ENCODE assay signal across 25 mouse cellular contexts in the genomic region with DNA sequence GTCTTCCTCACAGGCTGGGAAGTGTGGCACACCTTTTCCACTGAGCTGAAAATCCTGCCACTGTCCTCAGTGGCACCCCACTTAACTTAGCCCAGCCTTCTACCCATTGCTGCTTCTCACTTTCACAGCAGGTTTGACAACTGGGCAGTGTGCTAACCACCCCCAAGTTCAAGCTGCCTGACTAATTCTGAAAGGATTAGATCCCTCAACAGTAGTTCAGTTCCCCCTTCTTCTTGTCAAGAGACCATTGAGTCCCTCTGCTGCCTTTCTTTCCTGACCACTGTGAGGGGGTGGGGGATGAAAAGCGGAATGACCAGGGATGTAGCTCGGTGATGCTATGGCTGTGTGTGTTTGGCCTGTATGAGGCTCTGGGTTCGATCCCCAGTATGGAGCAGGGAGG. TPM values are rescaled to one million over a fixed set of nuclear protein-coding genes. Genes with fewer than 3 reads are reported as not detected.
DNase-seq lines count a peak whose midpoint lies in the region; ATAC-seq and TF ChIP-seq lines count a peak whose summit lies in the region.
"Had no signal": no experiment of that assay in that cellular context is flagged by ENCODE, and none has a peak within 500 bp of the region (broad histone marks: within the 10 kb centered on the region; RNA-seq: fewer than 3 reads in every experiment).

No protein-coding gene starts in this region.

- H3K4me2 ChIP-seq in intestine, embryonic 16.5 days (ENCODE audit: low read depth, low read length) = no peak overlapping the region
- H3K4me2 ChIP-seq in intestine, postnatal 0 days (replicated peaks; ENCODE audit: low read depth) = no peak overlapping the region
- no peak overlapping the region for H3K4me2 ChIP-seq in CH12.LX (ENCODE audit: insufficient read depth, low read depth, poor library complexity, severe bottlenecking)
- no peak overlapping the region for H3K4me2 ChIP-seq in neural tube, embryonic 15.5 days

- no peak overlapping the region for H3K9ac ChIP-seq in intestine, embryonic 16.5 days (ENCODE audit: low read depth, low read length)
- no peak overlapping the region for H3K9ac ChIP-seq in intestine, postnatal 0 days (ENCODE audit: low read depth, low read length)
- no peak overlapping the region for H3K9ac ChIP-seq in CH12.LX (ENCODE audit: insufficient read depth, low read depth)
- no peak overlapping the region for H3K9ac ChIP-seq in neural tube, embryonic 15.5 days (replicated peaks)

- in situ Hi-C loops in CH12.LX (cut with MboI; ENCODE audit: low pct_ligation_motif_present, low pct_unique_long_range_greater_than_20kb, low sequenced_read_pairs) = loop anchor here (5.0 to 25.0 kb wide), 2 partner anchors 184 to 429 kb away; no protein-coding TSS in a partner anchor

- TF ChIP-seq RAD21 in CH12.LX (IDR thresholded peaks at IDR 0.05; ENCODE audit: low read depth, low read length) = no peak

- WGBS in intestine, embryonic 16.5 days = 91% methylated on average over 3 of the region's 3 CpGs
- WGBS in intestine, postnatal 0 days = 96% methylated on average over 3 of the region's 3 CpGs
- WGBS in neural tube, embryonic 15.5 days = 90% methylated on average over 3 of the region's 3 CpGs

- H3K27ac ChIP-seq in intestine, embryonic 16.5 days (ENCODE audit: low read length) = no peak overlapping the region
- H3K27ac ChIP-seq in intestine, postnatal 0 days (ENCODE audit: low read depth, low read length) = no peak overlapping the region
- no peak overlapping the region for H3K27ac ChIP-seq in CH12.LX (ENCODE audit: insufficient read depth, low read depth)
- no peak overlapping the region for H3K27ac ChIP-seq in neural tube, embryonic 15.5 days (replicated peaks)

- TF ChIP-seq CTCF in intestine, postnatal 0 days (IDR thresholded peaks at IDR 0.05; ENCODE audit: low read depth) = no peak
- TF ChIP-seq CTCF in CH12.LX (conservative IDR thresholded peaks at IDR 0.05 in 1 of 2, IDR thresholded peaks at IDR 0.05 in 1 of 2; ENCODE audit: low read depth in 2 of 2, low read length in 2 of 2) = no peak

- dilution Hi-C loops in CH12.LX (cut with MboI; ENCODE audit: extremely low pct_ligation_motif_present, extremely low pct_unique_long_range_greater_than_20kb, low sequenced_read_pairs) = no loop called here

- peak; percentile 76 for TF ChIP-seq EP300 in CH12.LX (IDR thresholded peaks at IDR 0.05; ENCODE audit: low read length)

- no peaks in the 10 kb centered on the region for H3K27me3 ChIP-seq in intestine, embryonic 16.5 days (replicated peaks; ENCODE audit: control insufficient read depth, insufficient read depth, low read length)
- no peaks in the 10 kb centered on the region for H3K27me3 ChIP-seq in intestine, postnatal 0 days (replicated peaks; ENCODE audit: control insufficient read depth, insufficient read depth, low read length)
- no peaks in the 10 kb centered on the region for H3K27me3 ChIP-seq in CH12.LX (replicated peaks)
- H3K27me3 ChIP-seq in neural tube, embryonic 15.5 days (replicated peaks) = no peaks in the 10 kb centered on the region
- H3K27me3 ChIP-seq: Patski had no signal

- H3K9me3 ChIP-seq in intestine, embryonic 16.5 days (ENCODE audit: control insufficient read depth, low read length) = no peaks in the 10 kb centered on the region
- no peaks in the 10 kb centered on the region for H3K9me3 ChIP-seq in intestine, postnatal 0 days (ENCODE audit: control insufficient read depth)
- H3K9me3 ChIP-seq in CH12.LX (replicated peaks; ENCODE audit: low read length) = peaks cover 2% of the 10 kb centered on the region
- no peaks in the 10 kb centered on the region for H3K9me3 ChIP-seq in neural tube, embryonic 15.5 days (replicated peaks)
- H3K9me3 ChIP-seq: G1E had no signal

- peak; percentile 14 for DNase-seq in A20 (ENCODE audit: low read depth, low spot score)
- DNase-seq in CH12.LX (ENCODE audit: extremely low read depth) = no peak
- no peak for DNase-seq in adrenal gland, adult 2 months
- DNase-seq: adrenal gland, adult 8-10 months; adrenal gland, postnatal 10 days; adrenal gland, postnatal 14 days; adrenal gland, postnatal 25 days; adrenal gland, postnatal 36 days; B cell, adult 2 months; cerebellum, adult 11 months; cerebellum, adult 11-12 months; cerebellum, adult 18-20 months; cerebellum, adult 2 months; cerebellum, adult 8-10 months; cerebellum, adult 9-10 months had no signal

- no peaks in the 10 kb centered on the region for H3K79me2 ChIP-seq in CH12.LX (replicated peaks; ENCODE audit: control insufficient read depth, extremely low read depth, insufficient read depth, poor library complexity, severe bottlenecking)

- no peaks in the 10 kb centered on the region for H3K36me3 ChIP-seq in intestine, embryonic 16.5 days (ENCODE audit: control insufficient read depth, insufficient read depth, low read length)
- no peaks in the 10 kb centered on the region for H3K36me3 ChIP-seq in intestine, postnatal 0 days (ENCODE audit: control insufficient read depth, insufficient read depth)
- peaks cover 0 to 1% of the 10 kb centered on the region in 2 experiments for H3K36me3 ChIP-seq in CH12.LX (replicated peaks in 1 of 2; ENCODE audit: control insufficient read depth in 1 of 2, insufficient read depth in 1 of 2, low read length in 1 of 2)
- H3K36me3 ChIP-seq in neural tube, embryonic 15.5 days = no peaks in the 10 kb centered on the region
- H3K36me3 ChIP-seq: G1E had no signal

- H3K4me3 ChIP-seq in intestine, embryonic 16.5 days (ENCODE audit: low read length) = no peak overlapping the region
- H3K4me3 ChIP-seq in intestine, postnatal 0 days (ENCODE audit: low read depth, low read length) = no peak overlapping the region
- no peak overlapping the region for H3K4me3 ChIP-seq in CH12.LX (replicated peaks in 1 of 3; ENCODE audit: low read depth in 2 of 3, low read length in 2 of 3, poor library complexity in 1 of 3)
- H3K4me3 ChIP-seq in neural tube, embryonic 15.5 days (replicated peaks) = no peak overlapping the region

- H3K4me1 ChIP-seq in intestine, embryonic 16.5 days (ENCODE audit: control insufficient read depth, insufficient read depth, low read length) = peaks cover 11% of the 10 kb centered on the region; the same call in 1 of the 2 replicates
- no peaks in the 10 kb centered on the region for H3K4me1 ChIP-seq in intestine, postnatal 0 days (replicated peaks; ENCODE audit: control insufficient read depth, insufficient read depth, low read length)
- H3K4me1 ChIP-seq in CH12.LX (ENCODE audit: control insufficient read depth in 1 of 2, insufficient read depth in 2 of 2) = peaks cover 4 to 25% of the 10 kb centered on the region in 2 experiments
- H3K4me1 ChIP-seq in neural tube, embryonic 15.5 days = no peaks in the 10 kb centered on the region

- no peak for TF ChIP-seq POLR2A in CH12.LX (IDR thresholded peaks at IDR 0.05; ENCODE audit: low read depth, low read length)

- ATAC-seq in intestine, embryonic 16.5 days = 0 out of 2 replicates have a peak, but pooled peaks have one; percentile 2
- ATAC-seq in intestine, postnatal 0 days = no peak
- ATAC-seq in neural tube, embryonic 15.5 days (ENCODE audit: low FRiP score) = no peak
- ATAC-seq: activated CD4-positive, CD25-positive, alpha-beta regulatory T cell, adult 4 months; CD4-positive, CD25-positive, alpha-beta regulatory T cell, adult 4 months; Patski had no signal

TF ChIP-seq in CH12.LX, 34 proteins besides CTCF, POLR2A, EP300 and RAD21:
- TF ChIP-seq IRF4 (IDR thresholded peaks at IDR 0.05; ENCODE audit: low read depth, low read length) = peak; percentile 78
- TF ChIP-seq MAX (IDR thresholded peaks at IDR 0.05; ENCODE audit: low read length) = no peak
- 0 out of 2 replicates have a peak, but pooled peaks have one; percentile 40 for TF ChIP-seq JUND (conservative IDR thresholded peaks at IDR 0.05; ENCODE audit: low read depth, low read length)
- 0 out of 2 replicates have a peak, but pooled peaks have one; percentile 12 for TF ChIP-seq JUN (IDR thresholded peaks at IDR 0.05; ENCODE audit: insufficient read depth, low read depth, low read length)

RNA-seq across cellular contexts. Expression of gene Bcl2l14, which starts 37.2 kb away (rescaled TPM):
- 3.5 and 5.2 TPM in 2 replicates for polyA plus RNA-seq in intestine, embryonic 16.5 days (2015; fragmentation: Nextera tagmentation; extraction: Ambion mirVana)
- polyA plus RNA-seq in intestine, postnatal 0 days (2015; fragmentation: Nextera tagmentation; extraction: Ambion mirVana) = 2.0 and 2.7 TPM in 2 replicates
- total RNA-seq in CH12.LX (2012; rRNA removed) (0.71 and 0.93 TPM in 2 replicates), CH12.LX (2014; rRNA removed) (3.0 and 3.1 TPM in 2 replicates)
- polyA plus RNA-seq in CH12.LX (2012; ENCODE audit: insufficient read length, low read depth) = 3.5 and 4.4 TPM in 2 replicates
- 0.18 and 6.7 TPM in 2 replicates for polyA plus RNA-seq in neural tube, embryonic 15.5 days (2015; fragmentation: Nextera tagmentation; extraction: Ambion mirVana)
- not detected for total RNA-seq in adrenal gland, adult 2 months (2021)
- polyA plus RNA-seq in adrenal gland, adult 2 months (2012; rRNA removed) = not detected in 2 replicates
- total RNA-seq: adrenal gland, adult 18-20 months; adrenal gland, postnatal 10 days; adrenal gland, postnatal 36 days had no signal
- polyA plus RNA-seq: brain, embryonic 14.5 days; C2C12; cerebellum, adult 2 months; G1E; Patski had no signal
